Mouse (Mus musculus) kidney, embryonic 15.5 days (tissue): ENCODE data around the gene Vmn1r3. TPM values are rescaled to one million over a fixed set of nuclear protein-coding genes. Genes with fewer than 3 reads are reported as not detected.

Experiments
- polyA plus RNA-seq: library from polyadenylated mRNA; unstranded; fragments of >200 nt; fragmentation: Nextera tagmentation; extraction: Ambion mirVana; gene quantifications from 2 replicates; pipeline ENCODE4 v1.2.1, GENCODE M21; 2015

Vmn1r3 gene
- polyA plus RNA-seq, 1 experiment from 2014 or later, result not detected

Other genes starting within 250 kb of the Vmn1r3 start
- not detected in 2 replicates for gene Vmn1r2, start 18.0 kb downstream of the Vmn1r3 start, polyA plus RNA-seq